Comparison of ENCODE assay signal across 7 mouse cellular contexts in genomic region chr1:131246433-131247395, GRCm38 (mm10). TPM values are rescaled to one million over a fixed set of nuclear protein-coding genes. Genes with fewer than 3 reads are reported as not detected.
A peak's percentile ranks its signal among the peaks of the same experiment; 100 is the strongest.
DNase-seq lines count a peak whose midpoint lies in the region; TF ChIP-seq lines count a peak whose summit lies in the region.

No protein-coding gene starts in this region.

- H3K79me3 ChIP-seq in C2C12 (ENCODE audit: low read depth), result no peaks in the 10 kb centered on the region

- peak; percentile 40 for DNase-seq in ES-E14 (ENCODE audit: low read depth, low spot score)
- DNase-seq in embryo, embryonic 11 days, result peak; percentile 67
- DNase-seq in heart, postnatal 36 days, result peak; percentile 44 to 56
- peak; percentile 55 for DNase-seq in left cerebral cortex, adult 18-20 months (ENCODE audit: low spot score in 2 of 2)
- DNase-seq in thymus, postnatal 25 days, result peak; percentile 39

- H3K4me3 ChIP-seq in C2C12 (ENCODE audit: insufficient read depth, poor library complexity, severe bottlenecking), result no peak overlapping the region
- no peak overlapping the region for H3K4me3 ChIP-seq in ES-E14 (ENCODE audit: insufficient read depth in 1 of 2, low read depth in 1 of 2, low read length in 2 of 2, poor library complexity in 1 of 2, severe bottlenecking in 1 of 2)
- H3K4me3 ChIP-seq in megakaryocyte, embryonic 14.5 days (replicated peaks), result peak overlapping the region; percentile 94

- no peak overlapping the region for H3ac ChIP-seq in C2C12 (ENCODE audit: control insufficient read depth, insufficient read length, low read depth)

- H3K27me3 ChIP-seq in C2C12 (ENCODE audit: control insufficient read depth, insufficient read depth, insufficient read length), result no peaks in the 10 kb centered on the region
- H3K27me3 ChIP-seq in megakaryocyte, embryonic 14.5 days (replicated peaks), result peaks cover 89% of the 10 kb centered on the region

- H3K36me3 ChIP-seq in C2C12 (ENCODE audit: control insufficient read depth, insufficient read depth), result no peaks in the 10 kb centered on the region
- H3K36me3 ChIP-seq in ES-E14 (ENCODE audit: control insufficient read depth, insufficient read depth, low read length, poor library complexity, severe bottlenecking), result no peaks in the 10 kb centered on the region
- H3K36me3 ChIP-seq in megakaryocyte, embryonic 14.5 days (replicated peaks; ENCODE audit: low read length), result no peaks in the 10 kb centered on the region

- TF ChIP-seq CTCF in C2C12 (IDR thresholded peaks at IDR 0.05; ENCODE audit: control insufficient read depth, insufficient read depth, insufficient read length), result peak; percentile 10

- no peaks in the 10 kb centered on the region for H3K79me2 ChIP-seq in C2C12 (ENCODE audit: control insufficient read depth, insufficient read depth)

- H3K9me3 ChIP-seq in ES-E14 (ENCODE audit: control insufficient read depth, insufficient read depth, low read depth, low read length), result no peaks in the 10 kb centered on the region
- H3K9me3 ChIP-seq in megakaryocyte, embryonic 14.5 days, result no peaks in the 10 kb centered on the region

- no peak overlapping the region for H3K27ac ChIP-seq in ES-E14 (ENCODE audit: insufficient read depth, low read depth, low read length, poor library complexity, severe bottlenecking)

- H3K4me1 ChIP-seq in ES-E14 (ENCODE audit: control insufficient read depth in 2 of 2, insufficient read depth in 2 of 2, low read length in 2 of 2, poor library complexity in 1 of 2), result no peaks in the 10 kb centered on the region
- H3K4me1 ChIP-seq in megakaryocyte, embryonic 14.5 days, result peaks cover 51% of the 10 kb centered on the region

- intact Hi-C loops in heart, postnatal 36 days (cut with DNase I), result loop anchor here (1.0 kb wide), 2 partner anchors 65 to 130 kb away; no protein-coding TSS in a partner anchor

- in situ Hi-C loops in ES-E14 (cut with MboI; ENCODE audit: low sequenced_read_pairs in 2 of 2, unreplicated experiment in 2 of 2), result no loop called here

- H3K9ac ChIP-seq in ES-E14 (ENCODE audit: insufficient read depth, low read depth, low read length, poor library complexity, severe bottlenecking), result no peak overlapping the region

TF ChIP-seq in C2C12, 6 proteins besides CTCF, POLR2A, EP300 and RAD21:
- TF ChIP-seq CEBPB (IDR thresholded peaks at IDR 0.05; ENCODE audit: low read depth), result no peak
- TF ChIP-seq FOSL1 (IDR thresholded peaks at IDR 0.05; ENCODE audit: insufficient read depth, low read length, poor library complexity, severe bottlenecking), result no peak
- TF ChIP-seq MYOG (IDR thresholded peaks at IDR 0.05; ENCODE audit: control insufficient read depth, extremely low read depth, insufficient read length), result no peak
- no peak for TF ChIP-seq MAX (IDR thresholded peaks at IDR 0.05)
- no peak for TF ChIP-seq USF1 (IDR thresholded peaks at IDR 0.05; ENCODE audit: low read depth)
- no peak for TF ChIP-seq MYOD1 (IDR thresholded peaks at IDR 0.05; ENCODE audit: control insufficient read depth, insufficient read length, low read depth)
TF ChIP-seq in C2C12: peak in this region for 0.

TF ChIP-seq in ES-E14, 5 proteins besides CTCF, POLR2A, EP300 and RAD21:
- TF ChIP-seq CHD2 (IDR thresholded peaks at IDR 0.05; ENCODE audit: low read depth, low read length) (no peak), HCFC1 (IDR thresholded peaks at IDR 0.05; ENCODE audit: borderline replicate concordance, insufficient read depth, low read length) (no peak), ZC3H11A (IDR thresholded peaks at IDR 0.05; ENCODE audit: borderline replicate concordance, low read depth, low read length) (peak; percentile 50; the same call in 1 of the 2 replicates)

RNA-seq across cellular contexts. Expression of gene Rassf5, which starts 1.7 kb away (rescaled TPM):
- 2.3 TPM for polyA plus RNA-seq in C2C12 (2012; fragmentation: generic; extraction: Trizol)
- total RNA-seq in ES-E14 (2012; rRNA removed), result 0.76 and 1.2 TPM in 2 replicates
- total RNA-seq in heart, postnatal 36 days (2021), result 1 to 10 TPM; 1.7 to 1.8 TPM
- 10 to 100 TPM; 27.7 to 28.1 TPM for total RNA-seq in left cerebral cortex, adult 18-20 months (2021)
- 2.1 and 3.0 TPM in 2 replicates for polyA plus RNA-seq in megakaryocyte, embryonic 14.5 days (2012; ENCODE audit: insufficient read depth, low replicate concordance)

RNA-seq across cellular contexts. Expression of gene Ikbke, which starts 32.7 kb away (rescaled TPM):
- 1.4 TPM for polyA plus RNA-seq in C2C12 (2012; fragmentation: generic; extraction: Trizol)
- total RNA-seq in ES-E14 (2012; rRNA removed), result 4.2 and 4.5 TPM in 2 replicates
- 1 to 10 TPM in 1 of 2 experiments, under 1 TPM in 1; 0.89 to 1.6 TPM for total RNA-seq in heart, postnatal 36 days (2021)
- total RNA-seq in left cerebral cortex, adult 18-20 months (2021), result 1 to 10 TPM; 1.5 to 1.8 TPM
- polyA plus RNA-seq in megakaryocyte, embryonic 14.5 days (2012; ENCODE audit: insufficient read depth, low replicate concordance), result 1.8 and 15.6 TPM in 2 replicates

Comparison
In these comparisons a context has a peak if more than half of its experiments do, and no peak if none do; other contexts are left out.
1. RNA of gene Rassf5, which starts 1.7 kb away (total RNA-seq): 27.7 to 28.1 TPM in left cerebral cortex, adult 18-20 months; 1.7 to 1.8 TPM in heart, postnatal 36 days and 0.76 to 1.2 TPM in ES-E14; every median in the first group is over 10 times any median in the second.
2. Peak in every context shown above with its lines, with median percentiles within 50 percentile points of each other: DNase-seq.